Mouse (Mus musculus) embryo, embryonic 10.5 days (tissue): ENCODE results near the gene Vcam1.

Experiments used
- DNase-seq: peaks from one replicate; pipeline ENCODE4 v3.0.0-alpha.2; 2015; ENCODE audit warnings: low spot score

Vcam1 gene

DNA sequence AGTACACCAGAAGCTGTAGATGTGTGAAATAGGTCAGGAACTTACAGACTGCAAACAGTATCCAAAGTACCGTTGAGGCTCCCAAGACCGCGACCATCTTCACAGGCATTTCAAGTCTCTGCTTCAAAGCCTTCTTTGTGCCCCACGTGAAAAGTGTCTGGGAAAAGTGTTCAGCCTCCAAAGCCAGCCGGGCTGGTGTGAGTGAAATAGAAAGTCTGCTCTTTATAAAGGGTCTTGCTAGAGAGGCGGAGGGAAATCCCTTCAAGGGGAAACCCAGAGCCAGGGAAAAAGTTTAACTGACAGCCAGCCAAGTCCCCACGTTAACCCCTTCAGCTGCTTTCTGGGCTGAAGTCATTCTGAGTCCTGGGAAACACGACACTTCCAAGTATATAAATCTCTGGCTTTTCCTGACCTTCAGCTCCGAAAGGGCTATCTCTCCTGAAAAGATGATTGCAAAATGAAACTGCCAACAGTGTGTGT is at the start of gene Vcam1:
Gene Vcam1 (minus strand): TSS at position 430 of the 480 bp plus-strand sequence.
- DNase-seq = peak; percentile 87

DNA sequence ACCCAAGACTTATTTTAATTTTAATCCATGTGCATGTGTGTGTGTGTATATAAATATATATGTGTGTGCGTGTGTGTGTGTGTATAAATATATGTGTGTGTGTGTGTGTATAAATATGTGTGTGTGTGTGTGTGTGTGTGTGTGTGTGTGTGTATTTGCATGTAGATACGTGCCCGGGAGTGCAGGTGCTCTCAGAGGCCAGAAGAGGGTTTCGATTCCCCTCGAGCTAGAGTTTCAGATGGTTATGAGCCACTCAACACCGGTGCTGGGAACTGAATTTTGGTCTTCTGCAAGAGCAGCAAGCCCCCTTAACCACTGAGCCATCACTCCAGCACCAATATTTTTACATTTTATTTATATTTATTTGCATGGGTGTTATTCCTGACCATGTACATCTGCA is 45.6 kb upstream of the Vcam1 start:
- no peak for DNase-seq

DNA sequence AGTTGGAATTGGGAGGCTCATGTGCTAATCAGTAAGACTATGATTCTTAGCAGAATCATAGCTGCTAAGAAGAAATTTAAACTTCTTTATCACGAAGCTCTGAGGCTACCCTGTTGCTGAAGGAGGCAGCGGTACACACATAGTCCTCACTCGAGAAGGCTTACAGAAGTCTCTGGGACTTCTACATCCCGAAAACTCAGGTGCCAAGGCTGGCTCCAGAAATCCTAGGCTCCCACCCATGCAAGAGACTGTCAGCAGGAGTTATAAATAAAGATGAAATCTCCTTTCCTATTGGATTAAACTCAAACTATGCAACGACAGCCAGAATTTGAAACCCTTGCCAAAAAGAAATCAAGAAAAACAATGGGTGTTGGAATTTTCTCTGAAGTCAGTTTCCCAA is 42.0 kb upstream of the Vcam1 start:
- no peak for DNase-seq

DNA sequence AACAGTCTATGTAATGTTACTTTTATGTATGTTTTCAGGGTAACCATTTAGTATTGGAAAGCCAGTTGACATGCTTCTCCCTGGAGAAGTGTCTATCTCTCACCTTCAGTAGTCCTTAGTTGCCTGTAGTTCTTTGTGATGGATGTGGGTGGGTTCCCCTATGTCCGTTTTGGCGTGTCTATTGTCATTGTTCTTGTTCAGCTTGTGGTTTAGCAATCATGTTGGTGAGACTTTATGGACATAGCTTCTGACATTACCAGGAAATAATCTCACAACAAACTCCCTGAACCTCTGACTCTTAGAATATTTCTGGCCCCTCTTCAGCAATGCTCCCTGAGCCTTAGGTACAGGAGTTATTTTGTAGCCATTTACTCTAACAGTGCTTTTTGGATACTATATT is 38.6 kb upstream of the Vcam1 start:
- DNase-seq = no peak

DNA sequence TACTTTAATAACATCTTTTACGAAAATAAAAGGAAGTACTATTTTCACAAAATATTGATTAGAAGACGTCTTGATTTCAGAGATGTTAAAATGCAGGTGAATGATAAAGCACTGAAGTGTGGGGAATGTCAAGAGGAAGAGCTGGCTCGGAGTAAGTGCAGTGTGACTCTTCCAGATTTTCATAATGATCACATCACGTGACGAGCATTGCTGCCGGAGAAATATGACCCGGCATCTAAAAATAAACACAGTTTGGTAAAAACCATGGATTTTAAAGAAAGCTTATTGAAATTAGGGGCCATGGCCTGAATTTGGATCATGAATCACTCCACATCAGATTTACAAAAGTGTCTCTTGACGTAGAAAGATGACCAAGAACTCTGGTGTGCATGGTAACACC is 36.8 kb upstream of the Vcam1 start:
- no peak for DNase-seq

DNA sequence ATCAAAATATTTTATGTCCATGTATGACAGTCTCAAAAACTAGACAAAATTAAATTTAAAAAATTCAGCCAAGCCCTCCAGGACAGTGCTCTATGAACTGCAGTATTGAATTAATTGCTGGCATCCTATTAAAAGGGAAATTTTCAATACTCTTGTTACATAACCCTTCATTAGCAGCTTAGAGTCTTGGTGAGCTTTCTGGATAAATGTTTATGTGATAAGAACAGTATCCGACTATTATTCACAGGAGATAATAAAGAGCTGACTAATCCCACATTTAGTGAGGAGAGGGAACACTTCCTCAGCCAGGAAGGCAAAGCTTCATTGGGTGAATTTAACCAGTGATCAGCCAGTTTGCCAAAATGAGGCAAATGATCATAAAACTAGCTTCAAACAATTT is 35.5 kb upstream of the Vcam1 start:
- no peak for DNase-seq

DNA sequence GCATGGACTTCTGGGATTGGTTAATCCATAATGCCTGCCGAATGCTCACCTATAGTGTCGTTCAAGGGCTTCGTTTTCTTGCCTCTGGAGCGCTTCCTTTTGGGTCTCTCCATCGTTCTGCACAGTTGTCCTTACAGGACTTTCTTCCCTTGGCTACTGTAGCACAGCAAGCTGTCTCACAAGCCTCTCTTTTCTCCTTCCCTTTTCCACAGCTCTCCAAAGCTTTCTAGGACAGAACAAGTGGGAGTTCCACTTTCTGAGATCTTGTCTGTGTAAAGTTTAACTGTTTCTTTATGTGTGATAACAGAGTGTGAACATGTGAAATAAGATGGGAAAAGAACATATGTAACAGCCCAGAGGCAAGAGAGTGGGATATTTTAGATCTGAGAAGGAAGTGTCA is 34.0 kb upstream of the Vcam1 start:
- no peak for DNase-seq

DNA sequence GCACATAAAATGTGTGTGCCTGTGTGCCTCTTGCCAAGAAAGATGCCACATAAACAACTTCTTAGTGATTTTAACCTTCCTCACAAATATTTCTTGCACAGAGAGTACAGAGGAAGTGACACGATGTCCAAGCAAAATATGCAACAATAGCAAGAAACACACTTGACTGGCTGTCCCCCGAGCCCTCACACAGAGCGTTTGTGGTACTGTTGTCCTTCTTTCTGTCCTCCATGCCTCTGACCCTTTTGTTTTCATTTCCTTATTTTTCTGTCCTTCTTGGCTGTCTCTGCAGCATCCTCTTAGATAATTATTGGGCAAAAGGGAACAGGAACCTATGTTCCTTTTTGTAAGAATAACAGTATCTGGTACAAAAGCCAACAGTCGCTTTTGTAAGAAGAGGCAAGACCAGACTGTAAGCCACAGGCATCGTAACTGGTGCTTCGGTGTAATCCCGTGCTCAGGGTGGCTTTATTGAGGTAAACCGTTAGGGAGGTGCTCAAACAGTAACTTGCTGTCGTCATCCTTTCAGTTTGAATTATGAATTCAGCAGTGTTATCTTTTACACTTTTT is 32.7 kb upstream of the Vcam1 start:
- DNase-seq = no peak

DNA sequence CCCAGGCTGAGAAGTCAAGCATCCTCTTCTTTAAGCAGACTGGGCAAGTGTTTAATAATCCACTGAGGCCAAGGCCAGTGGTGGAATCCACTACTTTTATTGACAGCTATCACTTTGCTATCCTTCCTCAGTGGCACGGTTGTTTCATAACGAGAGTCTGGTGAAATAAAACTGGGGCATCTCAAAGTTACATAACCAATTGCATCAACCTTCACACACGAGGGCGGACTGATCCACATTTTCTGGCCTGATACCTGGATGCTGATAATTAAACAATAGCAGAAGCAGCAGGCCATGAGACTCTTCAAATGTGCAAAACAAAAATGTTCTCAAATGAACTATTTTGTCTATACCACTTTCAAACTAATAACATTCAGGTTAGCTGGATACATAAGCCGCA is 29.9 kb upstream of the Vcam1 start:
- DNase-seq = no peak

DNA sequence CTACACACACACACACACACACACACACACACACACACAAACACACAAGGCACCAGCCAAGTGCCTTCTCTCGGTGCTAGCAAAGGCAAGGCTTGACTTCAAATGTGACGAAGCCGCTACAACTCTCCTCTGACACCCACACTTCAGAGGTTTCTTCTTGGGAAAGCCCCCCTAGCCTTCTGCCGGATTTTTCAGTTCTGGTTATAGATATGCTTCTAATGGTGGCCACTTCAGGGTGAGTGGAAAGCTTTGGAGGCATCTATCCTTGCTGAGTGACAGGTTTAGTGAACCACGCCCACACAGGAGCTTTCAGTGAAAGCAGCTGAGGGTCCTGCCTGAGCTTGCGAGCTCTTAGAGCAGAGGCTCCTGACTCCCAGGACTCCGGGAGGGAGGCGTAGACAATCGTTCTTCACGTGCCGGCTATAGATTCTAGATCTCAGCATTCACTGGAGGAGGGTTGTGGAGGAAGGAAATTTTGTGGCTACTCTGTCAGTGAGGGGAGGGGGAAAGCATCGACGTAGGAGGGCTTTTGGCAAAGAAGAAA is 28.0 kb upstream of the Vcam1 start:
- no peak for DNase-seq

DNA sequence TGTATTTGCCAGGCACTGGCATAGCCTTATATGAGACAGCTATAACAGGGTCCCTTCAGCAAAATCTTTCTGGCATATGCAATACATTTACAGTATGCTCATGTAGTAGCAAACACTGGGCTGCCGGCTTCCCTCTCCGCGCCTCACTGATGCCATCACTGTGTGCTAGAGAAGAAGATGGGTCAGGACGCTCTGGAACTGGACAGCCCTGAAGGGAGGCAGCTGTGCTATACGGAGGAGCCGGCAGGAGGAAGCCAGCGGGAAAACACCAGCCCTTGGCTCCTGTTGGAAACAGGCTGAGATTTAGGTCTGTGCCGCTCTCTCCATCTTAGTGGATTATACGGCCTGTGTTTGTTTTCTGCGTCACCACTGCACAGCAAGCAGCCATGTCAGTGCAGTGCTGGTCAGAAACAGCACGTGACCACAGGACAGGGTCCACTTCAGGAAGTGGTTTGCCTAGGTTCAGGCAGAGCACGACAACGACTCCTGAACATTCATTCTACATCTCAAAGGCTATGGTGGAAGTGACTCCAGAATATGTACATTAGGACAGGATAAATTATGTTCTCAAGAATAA is 20.7 kb upstream of the Vcam1 start:
- no peak for DNase-seq

DNA sequence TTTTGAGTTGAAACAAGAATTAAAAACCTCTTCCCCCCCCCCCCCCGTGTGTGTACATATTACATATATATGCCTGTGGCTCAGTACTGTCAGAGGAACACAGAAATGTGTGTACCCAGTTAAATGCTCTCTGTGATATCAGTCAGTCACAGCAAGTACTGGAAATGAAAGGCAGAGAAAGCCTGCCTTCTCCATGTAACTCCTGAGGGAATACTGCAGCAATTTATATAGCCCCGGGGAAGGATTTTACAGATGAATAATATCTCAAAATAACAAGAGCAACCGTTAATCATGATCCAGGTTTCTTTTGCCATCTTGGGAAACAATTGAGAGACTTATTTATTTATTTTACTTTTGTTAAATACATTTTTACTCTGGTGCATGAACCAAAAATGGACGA is 19.6 kb upstream of the Vcam1 start:
- no peak for DNase-seq

DNA sequence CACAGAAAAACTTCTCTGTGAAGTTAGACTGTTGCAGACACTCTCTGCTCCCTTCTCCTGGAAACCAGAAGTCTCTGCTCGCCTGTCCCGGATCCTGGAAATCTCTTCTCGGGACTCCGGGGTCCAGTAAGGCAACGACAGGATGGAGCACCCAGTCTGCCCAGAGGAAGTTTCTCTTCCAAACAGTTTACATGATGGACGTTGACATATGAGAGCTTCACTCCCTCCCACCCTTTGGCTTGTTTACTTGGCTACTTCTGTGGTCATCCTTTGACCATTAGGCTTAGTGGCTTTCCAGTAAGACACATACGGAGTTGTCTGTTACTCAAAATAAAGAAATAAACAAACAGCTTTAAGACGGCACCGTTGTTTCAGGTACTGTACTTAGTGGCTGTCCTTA is 19.2 kb upstream of the Vcam1 start:
- no peak for DNase-seq

DNA sequence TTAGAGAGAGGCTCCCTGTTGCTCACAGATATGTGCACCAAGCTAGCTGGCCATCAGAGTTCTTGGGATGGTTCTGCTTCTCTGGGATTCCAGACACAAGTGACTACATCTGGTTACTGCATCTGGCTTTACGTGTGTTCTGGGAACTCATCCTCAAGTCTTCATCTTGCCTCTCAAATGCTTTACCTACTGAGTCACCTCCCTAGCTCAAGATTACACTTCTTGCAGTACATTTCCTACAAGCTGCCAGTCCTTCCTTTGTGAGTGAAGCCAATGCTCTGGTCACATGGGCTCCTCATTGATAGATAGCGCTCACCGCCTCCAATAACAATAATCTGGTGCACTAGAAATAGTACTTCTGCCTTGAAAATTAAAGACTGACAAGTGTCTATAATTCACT is 11.7 kb upstream of the Vcam1 start:
- no peak for DNase-seq

DNA sequence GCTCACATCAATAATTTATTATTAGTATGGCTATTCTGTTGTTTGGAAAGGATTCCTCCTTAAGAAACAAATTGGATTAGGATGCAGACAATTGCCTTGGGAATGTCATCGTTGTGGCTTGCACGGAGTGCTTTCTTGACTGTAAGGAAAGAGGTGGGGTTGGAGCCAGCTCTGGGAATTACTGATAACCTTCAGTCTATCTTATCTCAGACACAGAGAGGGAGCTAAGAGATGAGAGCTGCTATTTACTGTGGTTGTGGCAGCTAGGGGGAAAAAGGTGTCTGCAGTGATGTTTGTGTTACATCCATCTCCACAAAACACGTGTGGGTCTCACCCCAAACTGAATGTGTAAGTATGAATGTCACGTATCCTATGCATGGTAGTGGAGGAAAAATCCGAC is 9.5 kb upstream of the Vcam1 start:
- no peak for DNase-seq

DNA sequence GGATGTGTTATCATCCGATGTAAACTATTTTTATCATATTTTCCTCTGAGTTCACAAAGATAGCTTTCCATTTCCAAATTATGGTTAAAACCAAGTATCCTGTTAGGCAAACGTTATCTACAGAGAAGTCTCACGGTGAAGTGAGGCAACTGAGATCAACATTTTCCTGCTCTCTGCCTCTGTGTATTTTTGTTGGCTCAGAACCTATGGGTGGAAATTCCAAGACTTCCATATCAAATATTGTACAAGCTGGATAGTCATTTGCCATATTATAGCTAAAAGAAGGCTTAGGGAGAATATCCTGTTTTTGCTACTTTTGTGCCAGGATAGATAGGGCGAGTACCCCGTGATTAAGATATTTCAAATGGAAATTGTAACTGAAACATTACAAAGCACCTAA is 8.6 kb upstream of the Vcam1 start:
- DNase-seq = no peak

DNA sequence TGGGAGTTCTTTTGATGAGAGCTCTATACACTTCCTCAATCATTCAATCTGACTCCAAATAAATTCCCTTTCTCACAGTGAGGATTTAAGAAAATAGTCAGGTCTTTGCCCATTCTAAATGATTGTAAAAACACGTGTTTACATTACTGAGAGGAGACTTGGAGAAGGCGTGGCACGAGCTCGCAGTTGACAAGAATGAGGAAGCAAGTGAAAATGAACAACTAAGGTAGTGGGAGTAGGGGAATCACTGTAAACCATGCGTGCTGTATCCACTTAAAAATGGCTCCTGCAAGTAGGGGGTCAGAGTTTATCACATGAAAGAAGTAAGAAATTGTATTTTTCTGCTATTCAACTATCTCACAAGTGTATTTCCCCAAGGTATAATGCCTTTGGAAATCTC is 3.9 kb upstream of the Vcam1 start:
- no peak for DNase-seq

DNA sequence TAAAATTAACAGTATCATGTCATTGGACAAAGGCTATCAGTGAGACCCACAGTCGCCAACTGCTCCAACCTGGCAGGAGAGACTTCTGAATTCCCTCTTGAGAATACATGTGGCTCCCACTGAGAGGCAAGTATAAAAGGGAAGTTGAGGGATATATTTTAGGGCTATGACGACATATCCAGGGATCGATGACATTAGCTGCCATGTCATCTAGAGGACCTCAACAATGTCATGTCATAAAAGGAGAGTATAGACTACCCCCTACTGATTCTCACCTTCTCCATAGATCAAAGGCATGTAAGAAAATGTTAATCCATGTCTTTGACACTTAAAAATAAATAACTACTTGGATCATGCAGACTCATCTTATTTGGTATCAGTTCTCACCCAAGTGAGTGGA is 1.2 kb upstream of the Vcam1 start:
- no peak for DNase-seq

DNA sequence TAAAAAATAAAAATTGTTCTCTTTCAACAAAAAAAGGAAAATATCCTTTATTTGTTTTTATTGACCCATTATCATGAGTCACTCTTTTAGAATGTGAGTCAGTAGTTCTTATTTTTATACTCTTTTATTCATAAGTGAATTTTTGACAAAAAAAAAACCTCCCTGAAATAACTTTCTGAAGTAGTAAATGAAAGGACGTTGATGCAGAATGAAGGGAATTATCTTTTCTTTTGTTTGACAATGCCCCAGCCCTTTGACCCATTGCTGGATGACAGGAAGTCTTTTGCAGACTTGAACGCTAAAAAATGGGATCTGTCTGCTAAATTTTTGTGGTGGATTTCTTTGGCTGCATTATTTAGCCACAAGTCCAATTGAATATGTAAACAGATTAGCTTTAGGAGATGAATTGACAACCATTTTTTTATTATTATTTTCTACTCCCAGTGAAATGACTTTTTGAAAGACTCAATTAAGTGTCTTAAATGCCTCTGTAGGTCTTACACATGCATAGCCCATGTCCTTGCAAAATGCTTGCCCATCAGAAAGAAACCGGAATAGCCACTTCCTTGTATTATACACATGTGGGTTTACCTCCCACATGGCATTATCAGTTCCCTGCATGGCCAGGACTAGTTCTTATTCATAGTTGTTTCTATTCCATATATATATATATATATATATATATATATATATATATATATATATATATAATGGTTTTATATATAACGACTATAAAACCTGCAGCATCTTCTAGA is 530 bp upstream of the Vcam1 start:
- no peak for DNase-seq

DNA sequence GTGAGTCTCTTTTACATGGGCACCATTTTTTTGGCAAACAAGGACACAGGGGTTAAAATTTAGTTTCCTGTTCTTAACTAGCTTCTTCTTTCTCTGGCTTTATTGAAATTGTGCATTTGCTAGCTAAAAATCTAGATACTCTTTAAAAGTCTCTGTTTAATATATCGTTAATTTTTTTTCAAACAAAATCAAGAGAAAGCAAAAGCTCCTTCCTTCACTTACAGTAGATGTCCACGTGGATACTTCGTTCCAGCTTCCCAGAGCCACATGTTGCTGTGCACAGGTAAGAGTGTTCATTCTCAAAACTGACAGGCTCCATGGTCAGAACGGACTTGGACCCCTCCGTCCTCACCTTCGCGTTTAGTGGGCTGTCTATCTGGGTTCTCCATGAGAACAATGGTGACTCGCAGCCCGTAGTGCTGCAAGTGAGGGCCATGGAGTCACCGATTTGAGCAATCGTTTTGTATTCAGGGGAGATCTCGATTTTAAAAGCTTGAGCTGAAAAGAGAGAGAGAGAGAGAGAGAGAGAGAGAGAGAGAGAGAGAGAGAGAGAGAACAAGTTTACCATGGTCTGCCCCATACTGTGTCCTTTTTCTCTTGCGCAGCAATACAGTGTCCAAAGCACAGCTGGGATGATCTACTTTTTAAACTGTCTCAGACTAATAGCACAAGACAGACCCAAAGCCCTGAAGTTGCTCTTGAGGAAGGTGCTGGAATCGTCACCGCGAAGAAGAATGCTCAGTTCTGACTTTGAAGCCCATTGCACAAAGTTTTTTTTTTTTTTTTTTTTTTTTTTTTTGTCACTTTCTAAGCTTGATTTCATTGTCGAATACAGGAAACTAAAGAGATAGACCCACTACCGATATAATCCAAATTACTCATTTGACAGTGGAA is 930 bp downstream of the Vcam1 start:
- no peak for DNase-seq

DNA sequence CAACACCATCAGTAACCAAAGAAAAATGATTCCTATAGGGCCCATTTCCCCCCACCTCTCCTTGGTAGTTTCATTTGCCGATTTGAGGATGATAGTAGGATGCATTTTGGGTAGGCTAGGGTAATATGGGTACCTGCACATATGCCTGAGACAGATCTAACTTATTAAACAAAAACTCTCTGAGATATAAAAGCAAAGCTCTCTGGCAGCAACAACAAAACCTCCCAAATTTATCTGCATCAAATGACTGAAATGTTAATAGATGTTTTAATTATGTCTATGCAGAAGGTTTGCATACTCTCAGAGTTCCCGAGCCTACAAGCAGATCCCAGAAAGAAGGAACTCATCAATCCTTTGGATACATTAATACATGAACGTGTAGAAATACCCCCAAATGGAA is 1.7 kb downstream of the Vcam1 start:
- no peak for DNase-seq

DNA sequence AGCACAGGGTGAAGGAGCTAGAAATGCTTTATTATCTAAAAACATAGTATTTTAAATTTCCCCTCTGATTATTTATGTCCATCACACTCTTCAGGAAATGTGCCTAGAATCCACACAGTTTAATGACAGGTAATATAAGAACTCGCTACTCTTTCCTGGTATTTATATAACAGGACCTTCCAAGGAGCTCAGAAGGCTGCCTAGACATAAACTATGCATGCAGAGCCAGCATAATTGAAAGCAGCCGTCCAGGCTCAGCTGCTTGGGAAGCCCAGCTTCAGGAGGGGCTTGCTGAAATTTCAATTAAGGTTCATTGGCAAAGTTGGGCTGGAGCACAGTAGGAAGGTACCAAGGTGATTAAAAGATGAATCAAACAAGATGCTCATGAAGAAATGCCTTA is 2.2 kb downstream of the Vcam1 start:
- DNase-seq = peak; percentile 76
